Mouse (Mus musculus): ENCODE results near the gene Dnmt3a. TPM values are rescaled to one million over a fixed set of nuclear protein-coding genes. Genes with fewer than 3 reads are reported as not detected.

Gene Dnmt3a
- total and polyA plus RNA-seq, 2 experiments from 2014 or later = 31.7 to 76.0 TPM

DNA sequence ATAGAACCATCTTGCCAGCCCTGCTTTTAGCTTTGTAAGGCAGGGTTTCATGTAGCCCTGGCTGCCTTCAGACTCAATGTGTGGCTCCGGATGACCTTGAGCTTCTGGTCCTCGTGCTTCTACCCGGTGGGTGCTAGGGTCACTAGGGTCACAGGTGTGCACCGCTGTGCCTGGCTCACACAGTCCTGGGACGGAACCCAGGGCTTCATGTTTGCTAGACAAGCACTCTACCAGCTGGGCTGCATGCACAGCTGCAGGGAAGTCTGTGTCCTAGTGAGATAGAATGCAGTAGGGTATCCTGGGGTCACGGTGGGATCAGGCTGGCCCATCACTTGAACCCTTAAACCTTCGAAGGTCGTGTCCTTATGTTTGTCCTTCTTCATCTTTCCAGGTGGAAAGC lies 59.8 kb downstream of the Dnmt3a start:
- H3K36me3 ChIP-seq (replicated peaks; ENCODE audit: control insufficient read depth, insufficient read depth, low read length) = peaks cover 25% of the 10 kb centered on the region
- peaks cover 35% of the 10 kb centered on the region for H3K4me1 ChIP-seq (ENCODE audit: control insufficient read depth, insufficient read depth)
- 88% methylated on average over 8 of the region's 8 CpGs for WGBS

DNA sequence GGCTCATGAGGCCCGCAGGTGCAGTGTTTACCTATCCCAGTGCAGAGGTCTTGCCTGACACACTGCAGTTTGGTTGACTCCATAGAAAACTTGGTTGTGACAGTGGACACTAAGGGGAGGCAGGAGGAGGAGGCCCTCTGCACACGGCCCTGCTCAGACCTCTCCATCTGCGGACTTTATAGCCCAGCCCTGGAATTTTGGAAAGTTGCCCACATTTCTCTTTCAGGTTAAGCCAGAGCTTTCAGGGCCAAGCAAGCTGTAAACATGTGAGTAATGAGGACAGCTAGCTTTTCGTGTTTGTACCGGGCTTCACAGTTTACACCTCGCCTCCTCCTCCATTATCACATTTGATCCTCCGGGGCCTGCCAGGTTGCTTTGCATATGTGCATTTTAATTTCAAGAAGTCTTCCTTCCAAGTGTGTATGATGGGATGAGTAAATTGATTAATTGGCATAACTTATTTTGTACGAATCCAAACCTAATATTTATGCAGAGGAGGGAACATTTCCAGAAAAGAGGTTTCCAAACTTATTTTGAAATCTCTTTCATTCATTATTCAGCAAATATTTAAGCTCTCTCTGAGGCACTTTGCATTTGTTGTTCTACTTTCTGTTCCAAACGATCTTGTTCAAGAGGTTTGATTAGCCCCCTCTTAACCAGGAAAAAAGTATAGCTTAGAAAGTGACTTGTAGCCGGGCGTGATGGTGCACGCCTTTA lies 61.0 kb downstream of the Dnmt3a start:
- Histone ChIP-seq H3K4me2 (ENCODE audit: low read depth, low read length) (no peak overlapping the region), H3K27me3 (ENCODE audit: control insufficient read depth, insufficient read depth, low read length) (no peaks in the 10 kb centered on the region), H3K36me3 (replicated peaks; ENCODE audit: control insufficient read depth, insufficient read depth, low read length) (peaks cover 24% of the 10 kb centered on the region), H3K4me3 (ENCODE audit: low read depth, low read length) (no peak overlapping the region), H3K9me3 (replicated peaks; ENCODE audit: control insufficient read depth, low read length) (no peaks in the 10 kb centered on the region), H3K27ac (ENCODE audit: low read depth) (0 out of 2 replicates have a peak overlapping the region, but pooled peaks have one; percentile 52), H3K4me1 (ENCODE audit: control insufficient read depth, insufficient read depth) (peaks cover 43% of the 10 kb centered on the region), H3K9ac (replicated peaks; ENCODE audit: low read depth, low read length) (no peak overlapping the region)
- ATAC-seq (ENCODE audit: insufficient read depth, low read depth) = peak; percentile 52
- TF ChIP-seq EP300 (IDR thresholded peaks at IDR 0.05; ENCODE audit: low read depth) = no peak
- no peak for TF ChIP-seq CTCF (IDR thresholded peaks at IDR 0.05; ENCODE audit: low read depth)
- 55% methylated on average over 12 of the region's 12 CpGs for WGBS
- peak; percentile 55 for DNase-seq (ENCODE audit: low spot score)

More for the DNA sequence above, 59.8 kb downstream of the Dnmt3a start:
- Histone ChIP-seq H3K9me3 (replicated peaks; ENCODE audit: control insufficient read depth, low read length) (no peaks in the 10 kb centered on the region), H3K27ac (ENCODE audit: low read depth) (no peak overlapping the region), H3K4me3 (ENCODE audit: low read depth, low read length) (no peak overlapping the region), H3K4me2 (ENCODE audit: low read depth, low read length) (no peak overlapping the region), H3K9ac (replicated peaks; ENCODE audit: low read depth, low read length) (no peak overlapping the region), H3K27me3 (ENCODE audit: control insufficient read depth, insufficient read depth, low read length) (no peaks in the 10 kb centered on the region)
- ATAC-seq (ENCODE audit: insufficient read depth, low read depth) (no peak), DNase-seq (ENCODE audit: low spot score) (no peak)
- TF ChIP-seq EP300 (IDR thresholded peaks at IDR 0.05; ENCODE audit: low read depth) (no peak), CTCF (IDR thresholded peaks at IDR 0.05; ENCODE audit: low read depth) (no peak)

DNA sequence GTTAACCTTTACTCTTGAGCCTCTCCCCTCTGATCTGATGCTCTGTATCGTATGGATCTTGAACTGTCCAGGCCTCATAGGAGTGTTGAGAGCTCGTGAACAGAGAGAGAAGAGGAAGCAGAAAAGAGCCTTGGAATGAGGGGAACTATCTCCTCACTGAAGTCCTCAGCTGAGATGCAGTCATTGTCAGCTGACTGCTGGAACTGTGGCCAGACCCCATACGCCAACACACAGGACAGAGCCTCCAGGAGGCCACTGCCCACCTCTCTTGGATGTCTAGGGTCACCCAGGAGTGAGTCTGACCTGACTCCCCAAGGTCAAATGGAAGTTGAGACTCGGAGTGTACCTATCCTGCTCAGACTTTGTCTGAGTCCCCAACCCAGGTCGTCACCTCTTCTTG lies 62.3 kb downstream of the Dnmt3a start:
- peaks cover 21% of the 10 kb centered on the region for H3K36me3 ChIP-seq (replicated peaks; ENCODE audit: control insufficient read depth, insufficient read depth, low read length)
- peak overlapping the region; percentile 70 for H3K27ac ChIP-seq (ENCODE audit: low read depth)
- 42% methylated on average over 5 of the region's 5 CpGs for WGBS
- ATAC-seq (ENCODE audit: insufficient read depth, low read depth) (no peak), DNase-seq (ENCODE audit: low spot score) (no peak)
- no peak overlapping the region for H3K9ac ChIP-seq (replicated peaks; ENCODE audit: low read depth, low read length)
- H3K9me3 ChIP-seq (replicated peaks; ENCODE audit: control insufficient read depth, low read length) = no peaks in the 10 kb centered on the region
- H3K27me3 ChIP-seq (ENCODE audit: control insufficient read depth, insufficient read depth, low read length) = no peaks in the 10 kb centered on the region
- H3K4me2 ChIP-seq (ENCODE audit: low read depth, low read length) = no peak overlapping the region
- TF ChIP-seq CTCF (IDR thresholded peaks at IDR 0.05; ENCODE audit: low read depth) (no peak), EP300 (IDR thresholded peaks at IDR 0.05; ENCODE audit: low read depth) (no peak)
- H3K4me1 ChIP-seq (ENCODE audit: control insufficient read depth, insufficient read depth) = peaks cover 47% of the 10 kb centered on the region
- H3K4me3 ChIP-seq (ENCODE audit: low read depth, low read length) = no peak overlapping the region

DNA sequence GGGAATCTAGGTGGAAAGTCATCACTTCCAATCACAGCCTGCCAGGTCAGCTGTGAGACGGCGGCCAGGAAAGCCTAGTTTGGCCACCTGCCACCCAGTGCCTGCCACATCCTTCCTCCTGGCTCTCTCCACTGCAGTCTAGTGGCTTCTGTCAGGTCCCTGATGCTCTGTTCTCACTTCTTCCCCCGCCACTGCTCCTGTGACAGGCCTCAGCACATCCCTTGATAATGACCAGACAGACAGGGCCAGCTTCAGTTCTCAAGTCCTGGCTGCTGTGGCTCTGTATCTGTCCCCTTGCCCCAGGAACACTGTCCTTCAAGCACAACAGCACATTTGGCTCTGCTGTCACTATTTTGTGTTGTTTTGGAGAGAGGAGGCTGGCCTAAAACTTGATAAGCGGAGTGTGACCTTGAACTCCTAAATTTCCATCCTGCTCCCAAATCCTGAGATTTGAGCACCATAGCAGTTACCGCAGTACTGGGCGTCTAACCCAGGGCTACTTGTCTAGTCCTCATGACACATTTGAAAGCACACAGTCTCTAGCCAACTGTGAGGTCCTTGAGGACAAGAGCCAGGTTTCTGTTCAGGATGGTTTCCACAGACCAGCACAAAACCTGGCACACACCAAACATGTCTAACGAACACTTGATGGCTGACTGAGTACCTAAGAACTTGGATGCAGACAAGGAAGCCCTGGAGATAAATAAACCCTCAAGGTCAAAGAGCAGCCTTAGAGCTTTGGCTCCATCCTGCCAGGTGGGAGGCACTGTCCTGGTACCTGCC lies 63.1 kb downstream of the Dnmt3a start:
- H3K9ac ChIP-seq (replicated peaks; ENCODE audit: low read depth, low read length) = no peak overlapping the region
- peak; percentile 72 for DNase-seq (ENCODE audit: low spot score)
- H3K27ac ChIP-seq (ENCODE audit: low read depth) = peak overlapping the region; percentile 70
- H3K4me3 ChIP-seq (ENCODE audit: low read depth, low read length) = no peak overlapping the region
- H3K9me3 ChIP-seq (replicated peaks; ENCODE audit: control insufficient read depth, low read length) = no peaks in the 10 kb centered on the region
- H3K4me1 ChIP-seq (ENCODE audit: control insufficient read depth, insufficient read depth) = peaks cover 52% of the 10 kb centered on the region
- TF ChIP-seq CTCF (IDR thresholded peaks at IDR 0.05; ENCODE audit: low read depth) (no peak), EP300 (IDR thresholded peaks at IDR 0.05; ENCODE audit: low read depth) (no peak)
- 29% methylated on average over 7 of the region's 7 CpGs for WGBS
- H3K36me3 ChIP-seq (replicated peaks; ENCODE audit: control insufficient read depth, insufficient read depth, low read length) = peaks cover 28% of the 10 kb centered on the region
- H3K27me3 ChIP-seq (ENCODE audit: control insufficient read depth, insufficient read depth, low read length) = no peaks in the 10 kb centered on the region
- H3K4me2 ChIP-seq (ENCODE audit: low read depth, low read length) = no peak overlapping the region
- peak; percentile 58 for ATAC-seq (ENCODE audit: insufficient read depth, low read depth)

DNA sequence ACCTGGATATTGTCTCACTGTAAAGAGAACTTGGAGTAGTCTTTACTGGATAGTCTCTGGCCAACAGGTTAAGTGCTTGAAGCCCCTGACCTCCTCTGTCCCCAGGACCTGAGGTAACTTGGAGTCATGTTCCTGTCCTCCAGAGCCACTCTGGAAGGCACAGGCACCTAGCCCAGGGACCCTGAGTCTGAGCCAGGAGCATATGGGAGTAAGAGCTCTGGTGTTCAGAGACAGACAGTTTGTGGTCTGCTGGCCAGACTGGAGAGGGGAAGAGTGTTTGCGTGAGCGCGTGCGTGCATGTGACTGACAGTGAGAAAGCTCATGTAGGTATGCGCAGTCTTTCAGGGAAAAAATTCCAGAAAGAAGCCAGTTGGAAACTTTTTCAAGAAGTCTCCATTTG lies 64.2 kb downstream of the Dnmt3a start:
- DNase-seq (ENCODE audit: low spot score) = no peak
- peaks cover 52% of the 10 kb centered on the region for H3K4me1 ChIP-seq (ENCODE audit: control insufficient read depth, insufficient read depth)
- H3K27ac ChIP-seq (ENCODE audit: low read depth) = peak overlapping the region; percentile 70
- no peak overlapping the region for H3K4me2 ChIP-seq (ENCODE audit: low read depth, low read length)
- no peak overlapping the region for H3K9ac ChIP-seq (replicated peaks; ENCODE audit: low read depth, low read length)
- no peak for ATAC-seq (ENCODE audit: insufficient read depth, low read depth)
- WGBS = 81% methylated on average over 5 of the region's 5 CpGs
- peaks cover 39% of the 10 kb centered on the region for H3K36me3 ChIP-seq (replicated peaks; ENCODE audit: control insufficient read depth, insufficient read depth, low read length)
- H3K27me3 ChIP-seq (ENCODE audit: control insufficient read depth, insufficient read depth, low read length) = no peaks in the 10 kb centered on the region
- TF ChIP-seq EP300 (IDR thresholded peaks at IDR 0.05; ENCODE audit: low read depth) = no peak
- no peak for TF ChIP-seq CTCF (IDR thresholded peaks at IDR 0.05; ENCODE audit: low read depth)
- H3K9me3 ChIP-seq (replicated peaks; ENCODE audit: control insufficient read depth, low read length) = no peaks in the 10 kb centered on the region
- H3K4me3 ChIP-seq (ENCODE audit: low read depth, low read length) = no peak overlapping the region
